Mouse (Mus musculus) layer of hippocampus, postnatal 10 days (tissue): ENCODE results near the gene 4931428F04Rik. TPM values are rescaled to one million over a fixed set of nuclear protein-coding genes. Genes with fewer than 3 reads are reported as not detected.

Experiments used
- DNase-seq, 2 experiments: peaks; one replicate each; pipeline ENCODE4 v3.0.0; 2021; ENCODE audit warnings: low spot score in 2 of 2
- total RNA-seq, 2 experiments: library from RNA; stranded (reverse); gene quantifications; 2 replicates each; pipeline ENCODE4 v1.2.3; 2021

4931428F04Rik gene
- total RNA-seq, 2 experiments from 2014 or later, result 60.0 to 60.5 TPM

DNA sequence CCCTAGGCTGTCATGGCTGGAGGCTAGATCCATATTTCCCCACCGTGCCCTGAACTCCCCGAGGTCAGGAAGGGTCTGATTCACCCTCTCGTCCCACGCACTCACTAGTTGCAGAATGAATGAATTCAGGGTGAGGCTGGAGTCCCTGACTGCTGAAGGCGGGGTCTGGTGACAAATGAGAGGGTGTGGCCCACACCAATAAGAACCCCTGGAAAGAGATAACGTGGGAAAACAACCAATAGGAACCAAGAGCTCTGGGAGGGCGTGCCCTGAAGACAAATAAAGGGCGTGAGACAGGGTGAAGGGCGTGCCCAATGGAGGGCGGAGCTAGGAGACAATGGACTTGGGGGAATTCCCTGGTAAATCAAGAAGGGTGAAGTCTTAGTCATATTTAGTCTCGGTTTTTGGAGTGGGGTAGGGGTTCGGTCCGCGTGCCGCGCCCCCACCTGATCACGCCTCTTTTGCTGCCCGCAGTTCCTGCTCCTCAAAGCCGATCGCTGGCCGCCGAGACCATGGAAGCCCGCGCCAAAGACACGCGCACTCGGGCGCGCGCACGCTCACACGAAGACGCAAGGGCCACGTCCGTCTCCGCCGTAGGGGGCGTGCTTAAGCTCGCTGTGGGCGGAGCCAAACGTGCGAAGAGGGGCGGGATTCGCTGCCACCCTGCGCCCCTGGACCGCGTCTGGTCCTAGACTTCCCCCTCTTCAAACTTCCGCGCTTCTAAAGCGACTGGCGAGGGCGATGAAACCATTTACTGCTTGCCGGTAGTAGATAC, 519 bp downstream of the 4931428F04Rik start:
- DNase-seq, result peak; percentile 97 to 98

DNA sequence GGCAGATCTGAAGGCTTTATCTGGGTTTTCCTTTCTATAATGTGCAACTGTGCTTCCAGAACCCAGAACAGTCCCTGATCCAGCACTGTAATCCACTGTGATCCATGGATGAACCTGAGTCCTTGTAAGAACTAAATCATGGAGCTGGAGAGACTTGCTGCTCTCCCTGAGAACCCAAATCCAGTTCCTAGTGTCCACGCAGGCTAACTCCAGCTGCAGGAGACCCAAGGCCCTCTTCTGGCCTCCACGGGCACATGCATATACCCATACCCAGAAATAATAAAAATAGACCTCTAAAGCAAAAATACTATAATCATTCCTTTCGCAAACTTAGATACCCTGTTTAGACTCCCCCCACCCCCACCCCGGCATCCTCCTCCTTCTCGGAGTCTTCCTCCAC, 1.4 kb downstream of the 4931428F04Rik start:
- no peak for DNase-seq

DNA sequence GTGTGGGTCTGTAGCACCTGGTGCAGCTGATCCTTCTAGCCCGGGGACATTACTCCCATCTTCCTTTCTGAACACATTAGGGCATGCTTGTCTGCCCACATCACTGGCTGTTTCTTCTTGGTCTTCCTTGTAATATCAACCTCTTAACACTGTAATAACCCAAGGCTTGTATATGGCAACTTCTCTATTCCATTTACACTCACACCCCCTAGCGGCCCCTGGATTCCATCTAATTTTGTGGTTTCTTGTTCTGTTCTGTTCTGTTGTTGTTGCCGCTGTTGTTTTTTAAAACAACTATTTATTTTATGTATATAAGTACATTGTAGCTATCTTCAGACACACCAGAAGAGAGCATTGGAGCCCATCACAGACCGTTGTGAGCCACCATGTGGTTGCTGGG, 2.8 kb downstream of the 4931428F04Rik start:
- no peak for DNase-seq

DNA sequence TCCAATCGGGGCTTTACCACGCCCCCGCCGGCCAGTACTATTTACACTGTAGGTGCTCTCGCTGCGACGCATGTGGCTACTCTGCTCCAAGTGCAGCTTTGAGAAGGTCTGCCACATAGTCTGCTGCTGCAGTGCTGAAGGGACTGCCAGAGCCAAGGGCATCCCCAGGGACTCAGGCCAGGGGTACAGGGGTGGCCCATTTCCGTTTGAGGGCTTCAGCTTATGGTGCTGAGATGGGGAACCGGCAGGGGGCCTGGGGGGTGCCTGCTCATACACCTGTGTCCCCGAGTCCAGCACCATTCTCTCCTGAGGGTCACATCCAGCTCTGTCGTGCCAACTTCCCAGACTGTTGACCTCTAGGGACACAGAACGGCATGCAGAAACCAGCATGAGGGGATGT, 4.2 kb downstream of the 4931428F04Rik start:
- no peak for DNase-seq

DNA sequence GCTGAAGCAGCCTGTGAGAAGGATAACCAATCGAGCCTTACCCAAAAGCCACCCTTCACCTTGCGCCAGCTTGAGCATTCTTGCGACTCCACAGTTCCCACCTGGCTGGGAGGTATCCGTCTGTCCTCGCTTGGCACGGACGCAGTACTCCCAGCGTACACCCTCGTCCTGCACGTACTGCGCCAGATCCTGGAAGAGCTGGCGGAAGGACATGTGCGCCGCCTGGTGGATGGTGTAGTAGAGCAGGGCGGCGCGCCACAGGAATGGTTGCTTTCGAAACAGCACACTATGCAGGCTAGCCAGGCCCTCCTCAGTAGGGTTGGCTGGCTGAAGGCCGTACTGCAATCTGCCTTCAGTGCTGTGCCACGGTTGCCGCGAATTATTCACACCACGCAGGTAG, 6.6 kb downstream of the 4931428F04Rik start:
- DNase-seq, result peak in 1 of 2 experiments; percentile 52

- DNase-seq, result no peak
Observed at GRCm38 (mm10) chr8:105282239-105282638, 7.4 kb downstream of the 4931428F04Rik start.

DNA sequence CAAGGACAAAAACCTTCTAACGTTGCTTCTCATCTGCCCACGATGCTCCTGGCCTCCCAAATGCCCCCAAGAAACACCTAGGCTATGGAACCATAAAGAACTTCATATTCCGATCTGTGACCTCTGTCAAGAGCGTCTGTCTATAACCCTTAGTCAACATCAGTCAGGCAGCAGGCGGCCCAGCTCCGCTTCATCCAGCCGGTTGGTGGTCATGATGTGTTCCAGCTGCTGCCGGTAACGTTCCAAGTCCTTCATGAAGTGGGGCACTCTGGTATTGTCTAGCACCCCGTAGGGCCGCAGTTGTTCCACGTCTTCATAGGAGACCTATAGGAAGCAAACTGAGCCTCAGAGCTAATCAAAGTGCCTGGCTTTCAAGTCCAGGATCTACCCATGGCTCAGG, 7.8 kb downstream of the 4931428F04Rik start:
- no peak for DNase-seq

- DNase-seq, result no peak
Observed at GRCm38 (mm10) chr8:105280567-105280966, 9.1 kb downstream of the 4931428F04Rik start.

GRCm38 (mm10) chr8:105278911-105279334, 10.7 kb downstream of the 4931428F04Rik start:
- peak; percentile 80 to 88 for DNase-seq

GRCm38 (mm10) chr8:105276292-105277120, 13.2 kb downstream of the 4931428F04Rik start:
- DNase-seq, result no peak

GRCm38 (mm10) chr8:105275840-105276239, 13.8 kb downstream of the 4931428F04Rik start, which contains the start of gene Nol3:
Gene Nol3, plus strand, starts transcription at chr8:105276140.
- peak in 1 of 2 experiments; percentile 10 for DNase-seq

- no peak for DNase-seq
Observed at GRCm38 (mm10) chr8:105275387-105275786, 14.3 kb downstream of the 4931428F04Rik start.

- no peak for DNase-seq
Observed at GRCm38 (mm10) chr8:105270916-105271186, 18.8 kb downstream of the 4931428F04Rik start.

- DNase-seq, result no peak
Observed at GRCm38 (mm10) chr8:105270101-105270915, 19.4 kb downstream of the 4931428F04Rik start.

DNA sequence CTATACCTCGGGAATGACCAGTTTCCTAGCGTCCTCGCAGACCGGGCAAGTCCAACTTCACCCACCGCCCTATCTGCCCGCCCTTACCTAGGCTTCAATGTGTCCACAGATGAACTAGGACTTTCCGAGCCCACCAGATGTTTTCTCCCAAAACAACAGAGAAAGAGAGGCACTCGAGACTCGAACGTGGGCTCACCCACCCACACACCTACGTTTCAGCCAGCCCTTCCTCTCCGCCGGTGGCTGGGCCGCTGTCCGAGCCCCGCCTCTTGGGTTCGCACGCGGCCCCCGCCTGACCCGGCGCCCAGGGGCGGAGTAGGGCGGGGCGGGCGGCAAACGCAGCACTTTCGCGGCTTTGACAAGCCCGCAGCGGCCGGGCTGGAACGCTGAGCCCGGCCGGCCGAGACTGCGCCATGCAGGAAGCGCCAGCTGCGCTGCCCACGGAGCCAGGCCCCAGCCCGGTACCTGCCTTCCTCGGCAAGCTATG, 20.2 kb downstream of the 4931428F04Rik start, which contains the start of gene Hsf4:
Gene Hsf4, plus strand, starts transcription at position 341 of the 487 bp plus-strand sequence.
- no peak for DNase-seq

GRCm38 (mm10) chr8:105269075-105269458, 20.6 kb downstream of the 4931428F04Rik start:
- no peak for DNase-seq

DNA sequence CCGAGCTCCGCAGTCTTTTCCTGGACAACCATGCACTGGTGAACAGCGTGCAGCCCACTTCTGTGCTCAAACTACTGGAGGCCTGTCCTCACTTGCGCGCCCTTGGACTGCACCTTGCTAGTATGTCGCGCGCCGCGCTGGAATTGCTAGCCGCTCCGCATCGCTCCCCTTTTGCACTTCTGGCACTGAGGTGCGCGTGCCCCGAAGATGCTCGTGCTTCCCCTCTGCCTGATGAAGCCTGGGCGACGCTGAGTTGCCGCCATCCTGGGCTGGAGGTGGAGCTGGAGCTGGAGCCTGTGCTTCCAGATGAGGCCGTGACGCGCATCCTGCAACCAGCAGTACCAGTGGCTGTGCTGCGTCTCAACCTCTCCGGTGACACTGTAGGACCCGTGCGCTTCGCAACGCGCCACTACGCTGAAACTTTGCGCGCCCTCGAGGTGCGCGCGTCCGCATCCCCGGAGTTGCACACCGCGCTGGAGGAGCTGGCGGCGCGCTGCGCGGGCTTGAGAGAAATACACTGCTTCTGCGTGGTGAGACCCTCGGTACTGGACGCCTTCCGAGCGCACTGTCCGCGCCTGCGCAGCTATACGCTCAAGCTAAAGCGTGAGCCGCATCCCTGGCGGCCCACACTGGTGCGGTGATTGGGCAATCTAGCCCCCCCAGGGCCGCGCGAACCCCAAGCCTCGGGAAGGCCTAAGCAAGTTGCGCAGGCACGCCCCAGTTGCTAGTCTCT, 21.2 kb downstream of the 4931428F04Rik start:
- peak; percentile 58 to 75 for DNase-seq

DNA sequence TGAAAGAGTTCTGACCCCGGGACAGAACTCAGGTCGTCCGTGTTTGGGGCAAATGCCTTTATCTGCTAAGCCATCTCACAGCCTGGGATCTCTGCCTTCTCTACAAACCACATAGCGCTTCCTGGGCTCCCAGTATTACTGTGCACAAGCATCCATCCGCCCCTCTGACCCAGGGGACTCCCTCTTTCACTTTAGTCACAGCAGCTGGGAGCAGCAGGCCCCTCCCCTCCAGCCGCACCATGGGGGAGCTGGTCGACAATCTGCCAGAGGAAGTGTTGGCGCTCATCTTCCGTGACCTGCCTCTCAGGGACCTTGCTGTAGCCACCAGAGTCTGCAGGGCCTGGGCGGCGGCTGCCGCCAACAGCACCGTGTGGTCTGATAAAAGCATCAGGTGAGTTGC, 22.9 kb downstream of the 4931428F04Rik start:
- DNase-seq, result no peak

DNA sequence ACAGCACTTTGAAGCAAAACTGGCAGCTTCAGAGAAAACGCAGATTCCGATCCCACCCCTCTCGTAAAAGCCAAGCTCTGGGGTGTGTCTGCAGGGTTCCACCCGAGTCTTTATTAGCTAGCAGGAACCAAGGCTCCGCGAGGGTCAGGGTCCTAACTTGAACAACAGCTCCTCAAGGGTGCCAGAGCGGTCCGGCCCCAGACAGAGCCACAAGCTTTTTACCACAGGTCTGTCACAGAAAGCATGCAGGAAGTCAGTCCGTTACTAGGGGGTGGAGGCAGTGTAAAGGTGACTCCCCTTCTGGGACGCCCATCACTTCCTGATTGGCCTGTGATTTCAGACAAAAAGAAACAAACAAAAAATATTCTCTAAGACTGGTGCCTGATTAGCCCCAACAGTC, 24.5 kb downstream of the 4931428F04Rik start:
- no peak for DNase-seq
